Mouse (Mus musculus): ENCODE data around the gene Rpl6. TPM values are rescaled to one million over a fixed set of nuclear protein-coding genes. Genes with fewer than 3 reads are reported as not detected.
"Not testable (repeated sequence)": the region's sequence is repeated elsewhere in the genome, so short reads cannot be mapped to it uniquely, and the experiment has no call there.

Rpl6 gene
- total and polyA plus RNA-seq, 2 experiments from 2014 or later, result 359 to 672 TPM

DNA sequence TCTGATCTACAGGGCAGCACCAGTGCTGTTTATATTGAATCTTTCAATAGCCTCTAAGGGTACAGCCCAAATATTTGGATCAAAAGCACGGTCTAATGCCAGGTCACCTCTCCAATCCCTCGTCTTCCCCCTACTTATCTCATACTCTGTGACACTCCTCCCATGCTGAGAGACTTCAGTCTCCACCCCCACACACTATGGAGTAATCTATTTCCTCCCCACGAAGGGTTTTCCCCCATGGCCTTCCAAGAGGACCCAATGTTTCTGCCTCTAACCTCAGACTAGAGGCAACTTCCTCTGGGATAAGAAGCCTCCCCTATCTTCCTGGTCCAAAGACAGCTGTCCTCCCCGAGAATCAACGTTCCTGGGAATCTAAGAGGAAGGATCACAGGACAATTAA, 7.5 kb upstream of the Rpl6 start:
- TF ChIP-seq CTCF (IDR thresholded peaks at IDR 0.05; ENCODE audit: low read depth), result no peak
- no peak overlapping the region for H3K27ac ChIP-seq (ENCODE audit: low read depth, low read length)
- H3K36me3 ChIP-seq (ENCODE audit: insufficient read depth), result no peaks in the 10 kb centered on the region
- no peak for ATAC-seq
- DNase-seq, result no peak
- no peak overlapping the region for H3K4me3 ChIP-seq (ENCODE audit: low read depth, low read length)
- WGBS, result 56% methylated on average over 5 of the region's 5 CpGs
- H3K9me3 ChIP-seq (ENCODE audit: low read length), result no peaks in the 10 kb centered on the region
- no peak overlapping the region for H3K4me2 ChIP-seq (ENCODE audit: low read depth)
- H3K27me3 ChIP-seq (ENCODE audit: insufficient read depth, low read length), result peaks cover 4% of the 10 kb centered on the region; the same call in 1 of the 2 replicates
- H3K9ac ChIP-seq, result no peak overlapping the region
- H3K4me1 ChIP-seq (ENCODE audit: insufficient read depth), result no peaks in the 10 kb centered on the region; the same call in 1 of the 2 replicates

DNA sequence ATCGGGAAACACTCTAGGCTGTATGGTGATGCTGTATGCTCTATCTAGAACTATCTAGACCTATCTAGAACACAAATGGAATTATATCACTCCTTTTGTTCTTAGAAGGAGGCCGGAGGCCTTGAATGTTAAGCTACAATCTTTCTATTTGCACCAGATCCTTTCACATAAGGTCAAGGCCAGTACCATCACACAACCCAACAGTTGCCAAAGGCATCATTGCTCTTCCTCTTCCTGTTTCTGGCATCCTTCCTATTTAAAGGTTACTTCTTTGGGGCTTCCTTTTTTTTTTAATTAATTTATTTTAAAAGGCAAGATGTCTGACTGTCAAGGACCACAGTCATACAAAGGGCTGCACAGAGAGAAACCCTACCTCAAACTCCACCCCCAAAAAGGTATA, 6.9 kb upstream of the Rpl6 start:
- 78% methylated on average over 2 of the region's 2 CpGs for WGBS
- Histone ChIP-seq H3K27ac (ENCODE audit: low read depth, low read length) (no peak overlapping the region), H3K9ac (no peak overlapping the region), H3K27me3 (ENCODE audit: insufficient read depth, low read length) (peaks cover 4% of the 10 kb centered on the region; the same call in 1 of the 2 replicates), H3K4me1 (ENCODE audit: insufficient read depth) (no peaks in the 10 kb centered on the region), H3K9me3 (ENCODE audit: low read length) (no peaks in the 10 kb centered on the region), H3K4me2 (ENCODE audit: low read depth) (no peak overlapping the region), H3K36me3 (ENCODE audit: insufficient read depth) (no peaks in the 10 kb centered on the region), H3K4me3 (ENCODE audit: low read depth, low read length) (no peak overlapping the region)
- DNase-seq, result no peak
- ATAC-seq, result no peak
- TF ChIP-seq CTCF (IDR thresholded peaks at IDR 0.05; ENCODE audit: low read depth), result no peak

DNA sequence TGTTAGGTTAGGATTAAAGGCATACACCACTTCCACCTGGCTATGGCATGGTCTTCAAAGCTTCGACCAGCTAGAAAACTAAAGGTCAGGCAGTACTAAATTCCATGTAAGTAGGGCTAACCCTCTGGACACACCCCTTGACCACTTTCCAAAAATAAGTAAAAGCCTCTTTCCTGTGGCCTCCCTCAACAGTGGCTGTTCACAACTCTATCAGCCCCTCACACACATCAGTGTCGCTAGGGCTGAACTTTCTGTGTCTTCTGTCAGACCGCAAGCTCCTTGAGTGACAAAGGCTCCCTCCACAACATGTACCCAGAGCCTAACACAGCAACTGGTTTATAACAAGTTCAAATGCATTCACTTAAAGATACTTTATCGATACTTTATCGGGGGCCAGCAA, 5.9 kb upstream of the Rpl6 start:
- 90% methylated on average over 5 of the region's 5 CpGs for WGBS
- Histone ChIP-seq H3K27ac (ENCODE audit: low read depth, low read length) (no peak overlapping the region), H3K4me1 (ENCODE audit: insufficient read depth) (no peaks in the 10 kb centered on the region), H3K4me2 (ENCODE audit: low read depth) (no peak overlapping the region), H3K4me3 (ENCODE audit: low read depth, low read length) (no peak overlapping the region), H3K27me3 (ENCODE audit: insufficient read depth, low read length) (peaks cover 4% of the 10 kb centered on the region; the same call in 1 of the 2 replicates), H3K36me3 (ENCODE audit: insufficient read depth) (no peaks in the 10 kb centered on the region), H3K9ac (no peak overlapping the region), H3K9me3 (ENCODE audit: low read length) (no peaks in the 10 kb centered on the region)
- no peak for ATAC-seq
- TF ChIP-seq CTCF (IDR thresholded peaks at IDR 0.05; ENCODE audit: low read depth), result no peak
- no peak for DNase-seq

DNA sequence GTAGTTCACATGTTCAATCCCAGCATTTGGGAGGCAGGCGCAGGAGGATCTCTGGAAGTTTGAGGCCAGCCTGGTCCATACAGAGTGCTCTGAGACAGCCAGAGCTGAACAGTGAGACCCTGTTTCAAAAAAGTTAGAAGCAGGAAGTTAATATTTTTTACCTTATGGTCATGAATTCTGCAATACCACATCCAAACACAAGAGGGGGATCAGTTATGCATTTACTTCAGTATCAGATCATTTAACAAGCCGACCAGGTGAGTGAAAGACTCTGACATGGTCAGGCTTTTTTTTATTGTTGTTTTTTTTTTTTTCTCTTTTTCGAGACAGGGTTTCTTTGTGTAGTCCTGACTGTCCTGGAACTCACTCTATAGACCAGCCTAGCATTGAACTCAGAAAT, 2.5 kb upstream of the Rpl6 start:
- WGBS, result 46% methylated on average over 3 of the region's 3 CpGs
- TF ChIP-seq CTCF (IDR thresholded peaks at IDR 0.05; ENCODE audit: low read depth), result peak; percentile 65
- H3K36me3 ChIP-seq (ENCODE audit: insufficient read depth), result peaks cover 10% of the 10 kb centered on the region
- H3K4me1 ChIP-seq (ENCODE audit: insufficient read depth), result 0 out of 2 replicates have a peak, but pooled peaks cover 2% of the 10 kb centered on the region
- H3K4me2 ChIP-seq (ENCODE audit: low read depth), result no peak overlapping the region
- H3K9ac ChIP-seq, result no peak overlapping the region
- no peak for ATAC-seq
- H3K4me3 ChIP-seq (ENCODE audit: low read depth, low read length), result no peak overlapping the region
- DNase-seq, result peak; percentile 58
- H3K9me3 ChIP-seq (ENCODE audit: low read length), result no peaks in the 10 kb centered on the region
- H3K27ac ChIP-seq (ENCODE audit: low read depth, low read length), result no peak overlapping the region
- H3K27me3 ChIP-seq (ENCODE audit: insufficient read depth, low read length), result peaks cover 2% of the 10 kb centered on the region; the same call in 1 of the 2 replicates

DNA sequence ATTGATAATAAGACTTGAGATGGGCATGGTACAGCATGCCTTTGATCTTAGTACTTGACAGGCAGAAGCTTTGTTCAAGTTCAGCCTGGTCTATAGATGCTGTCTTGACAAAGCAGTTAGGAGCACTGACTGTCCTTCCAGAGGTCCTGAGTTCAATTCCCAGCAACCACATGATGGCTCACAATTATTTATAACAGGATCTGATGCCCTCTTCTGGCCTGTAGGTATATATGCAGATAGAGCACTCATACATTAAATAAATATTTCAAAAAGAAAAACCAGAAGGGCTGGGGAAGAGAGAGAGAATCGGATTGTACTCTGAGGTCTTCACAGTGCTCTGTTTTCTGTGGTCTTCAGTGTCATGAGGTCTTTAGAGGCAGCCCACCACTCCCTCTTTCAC, 1.8 kb upstream of the Rpl6 start:
- TF ChIP-seq CTCF (IDR thresholded peaks at IDR 0.05; ENCODE audit: low read depth), result no peak
- WGBS, result 76% methylated on average over 1 of the region's 1 CpGs
- no peak for ATAC-seq

DNA sequence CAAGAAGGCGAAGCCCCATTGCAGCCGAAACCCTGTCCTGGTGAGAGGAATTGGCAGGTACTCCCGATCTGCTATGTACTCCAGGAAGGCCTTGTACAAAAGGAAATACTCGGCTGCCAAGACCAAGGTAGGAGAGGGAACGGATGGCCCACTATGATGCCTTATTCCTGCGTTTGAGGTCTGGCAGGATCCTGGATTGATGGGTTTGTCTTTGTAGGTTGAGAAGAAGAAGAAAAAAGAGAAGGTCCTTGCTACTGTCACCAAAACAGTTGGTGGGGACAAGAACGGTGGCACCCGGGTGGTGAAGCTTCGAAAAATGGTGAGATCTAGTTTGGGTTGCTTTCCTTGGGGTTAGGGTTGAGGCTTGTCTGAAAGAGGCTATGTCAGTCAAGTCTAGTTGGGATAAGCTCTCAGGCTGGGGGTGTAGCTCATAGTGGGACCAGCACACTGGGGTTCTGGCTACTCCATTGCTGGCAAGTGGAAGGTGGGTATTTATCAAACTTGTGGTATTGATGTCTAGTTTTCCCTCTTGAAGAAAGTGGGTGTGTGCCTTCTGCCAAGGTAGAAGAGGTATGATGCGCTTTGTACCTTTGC, 1.4 kb downstream of the Rpl6 start:
- H3K4me2 ChIP-seq (ENCODE audit: low read depth), result peak overlapping the region; percentile 77
- DNase-seq; H3K4me1 ChIP-seq (ENCODE audit: insufficient read depth); H3K27ac ChIP-seq (ENCODE audit: low read depth, low read length); H3K27me3 ChIP-seq (ENCODE audit: insufficient read depth, low read length); ATAC-seq; H3K9me3 ChIP-seq (ENCODE audit: low read length): not testable (repeated sequence)
- peak overlapping the region; percentile 78; the same call in 1 of the 2 replicates for H3K4me3 ChIP-seq (ENCODE audit: low read depth, low read length)
- WGBS, result 79% methylated on average over 8 of the region's 10 CpGs
- H3K9ac ChIP-seq, result peak overlapping the region; percentile 18; the same call in 1 of the 2 replicates
- peaks cover 43% of the 10 kb centered on the region for H3K36me3 ChIP-seq (ENCODE audit: insufficient read depth)

More for the DNA sequence above, 1.8 kb upstream of the Rpl6 start:
- no peak overlapping the region for H3K9ac ChIP-seq
- H3K27ac ChIP-seq (ENCODE audit: low read depth, low read length), result no peak overlapping the region
- no peak overlapping the region for H3K4me3 ChIP-seq (ENCODE audit: low read depth, low read length)
- peaks cover 18% of the 10 kb centered on the region for H3K36me3 ChIP-seq (ENCODE audit: insufficient read depth)
- H3K4me2 ChIP-seq (ENCODE audit: low read depth), result no peak overlapping the region
- no peaks in the 10 kb centered on the region for H3K27me3 ChIP-seq (ENCODE audit: insufficient read depth, low read length)
- H3K4me1 ChIP-seq (ENCODE audit: insufficient read depth), result 0 out of 2 replicates have a peak, but pooled peaks cover 2% of the 10 kb centered on the region
- DNase-seq, result no peak
- no peaks in the 10 kb centered on the region for H3K9me3 ChIP-seq (ENCODE audit: low read length)

DNA sequence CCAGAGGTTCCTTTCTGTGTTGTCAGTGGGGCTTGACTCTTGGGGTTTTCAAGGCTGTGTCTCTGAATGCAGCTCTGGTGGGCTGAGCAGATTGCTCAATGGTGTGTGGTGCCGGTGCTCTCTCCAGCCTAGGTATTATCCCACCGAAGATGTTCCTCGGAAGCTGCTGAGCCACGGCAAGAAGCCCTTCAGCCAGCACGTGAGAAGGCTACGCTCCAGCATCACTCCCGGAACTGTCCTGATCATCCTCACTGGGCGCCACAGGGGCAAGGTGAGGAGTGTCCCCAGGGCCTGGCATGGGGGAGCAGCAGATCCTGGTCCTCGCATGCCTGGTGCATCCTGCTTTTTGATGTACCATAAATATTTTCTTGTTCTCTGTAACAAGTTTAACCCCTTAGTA, 2.3 kb downstream of the Rpl6 start:
- no peak for DNase-seq
- 84% methylated on average over 9 of the region's 9 CpGs for WGBS
- ATAC-seq, result no peak
- H3K4me3 ChIP-seq (ENCODE audit: low read depth, low read length), result no peak overlapping the region
- 0 out of 2 replicates have a peak, but pooled peaks cover 2% of the 10 kb centered on the region for H3K4me1 ChIP-seq (ENCODE audit: insufficient read depth)
- no peak for TF ChIP-seq CTCF (IDR thresholded peaks at IDR 0.05; ENCODE audit: low read depth)
- H3K27ac ChIP-seq (ENCODE audit: low read depth, low read length), result no peak overlapping the region
- no peak overlapping the region for H3K4me2 ChIP-seq (ENCODE audit: low read depth)
- no peaks in the 10 kb centered on the region for H3K9me3 ChIP-seq (ENCODE audit: low read length)
- H3K27me3 ChIP-seq (ENCODE audit: insufficient read depth, low read length), result no peaks in the 10 kb centered on the region
- no peak overlapping the region for H3K9ac ChIP-seq
- H3K36me3 ChIP-seq (ENCODE audit: insufficient read depth), result peaks cover 50% of the 10 kb centered on the region
